Mouse (Mus musculus): ENCODE measurements around the gene Snx13.

Snx13 gene

GRCm38 (mm10) chr12:35191698-35192425 lies 144.9 kb downstream of the Snx13 start:
- peak; percentile 46 for DNase-seq (ENCODE audit: low spot score)

DNA sequence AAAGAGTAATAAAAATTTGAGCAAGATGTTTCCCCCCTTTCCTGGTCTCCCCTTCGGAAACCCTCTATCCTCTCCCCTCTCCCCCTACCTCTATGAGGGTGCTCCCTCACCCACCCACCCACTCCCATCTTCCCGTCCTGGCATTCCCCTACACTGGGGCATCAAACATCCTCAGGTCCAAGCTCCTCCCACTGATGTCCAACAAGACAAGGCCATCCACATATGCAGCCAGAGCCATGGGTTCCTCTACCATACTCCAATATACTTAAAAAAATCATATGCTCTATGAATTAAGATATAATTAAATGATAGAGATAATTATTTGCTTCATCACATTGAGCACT lies 145.4 kb downstream of the Snx13 start:
- DNase-seq (ENCODE audit: low spot score), result no peak
